Mouse (Mus musculus) Muller cell, postnatal 12 days (primary cell): ENCODE measurements at regions not wholly inside any gene's neighbourhood (a gene's known extent, or its start where the extent isn't known, plus 50 kb on each side); places are given as distances from the start of the nearest gene placed in this dataset.

ENCODE experiments used
- DNase-seq: peaks from one replicate; pipeline ENCODE4 v3.0.0-alpha.2; 2015; ENCODE audit errors: inconsistent ontology term

GRCm38 (mm10) chr4:45713046-45713706 lies 85.6 kb upstream of the Aldh1b1 start:
- DNase-seq, result no peak

GRCm38 (mm10) chr4:45703997-45704396 lies 94.8 kb upstream of the Aldh1b1 start:
- DNase-seq, result no peak

GRCm38 (mm10) chr4:45699601-45700000 lies 99.2 kb upstream of the Aldh1b1 start:
- no peak for DNase-seq

- DNase-seq, result no peak
These were observed 103.6 kb upstream of the Aldh1b1 start for GRCm38 (mm10) chr4:45695239-45695638.

GRCm38 (mm10) chr4:45689991-45690916 lies 108.6 kb upstream of the Aldh1b1 start:
- DNase-seq, result no peak

- DNase-seq, result no peak
These were observed 109.2 kb upstream of the Aldh1b1 start for GRCm38 (mm10) chr4:45689572-45689971.

GRCm38 (mm10) chr4:45688233-45688632 lies 110.6 kb upstream of the Aldh1b1 start:
- DNase-seq, result peak; percentile 58

- DNase-seq, result no peak
These were observed 113.8 kb upstream of the Aldh1b1 start for GRCm38 (mm10) chr4:45685031-45685430.

- DNase-seq, result peak; percentile 76
These were observed 115.6 kb upstream of the Aldh1b1 start for GRCm38 (mm10) chr4:45683205-45683604.

- DNase-seq, result no peak
These were observed 116.1 kb upstream of the Aldh1b1 start for GRCm38 (mm10) chr4:45682746-45683145.

GRCm38 (mm10) chr4:45676137-45676536 lies 122.7 kb upstream of the Aldh1b1 start:
- DNase-seq, result no peak

GRCm38 (mm10) chr4:45674291-45674690 lies 124.5 kb upstream of the Aldh1b1 start:
- peak; percentile 39 for DNase-seq

- no peak for DNase-seq
These were observed 125.6 kb upstream of the Aldh1b1 start for GRCm38 (mm10) chr4:45673081-45673819.

GRCm38 (mm10) chr4:45672262-45673076 lies 126.4 kb upstream of the Aldh1b1 start:
- DNase-seq, result no peak

- DNase-seq, result no peak
These were observed 132.1 kb upstream of the Shb start for GRCm38 (mm10) chr4:45664372-45664771.

GRCm38 (mm10) chr4:45657350-45657978 lies 125.2 kb upstream of the Shb start:
- DNase-seq, result no peak

GRCm38 (mm10) chr4:45655780-45656179 lies 123.5 kb upstream of the Shb start:
- DNase-seq, result no peak

GRCm38 (mm10) chr4:45654804-45655155 lies 122.5 kb upstream of the Shb start:
- DNase-seq, result no peak

- DNase-seq, result no peak
These were observed 121.9 kb upstream of the Shb start for GRCm38 (mm10) chr4:45654019-45654803.

GRCm38 (mm10) chr4:45648884-45649577 lies 116.8 kb upstream of the Shb start:
- DNase-seq, result no peak
